Mouse (Mus musculus): ENCODE results near the gene Ica1.

Gene Ica1

DNA sequence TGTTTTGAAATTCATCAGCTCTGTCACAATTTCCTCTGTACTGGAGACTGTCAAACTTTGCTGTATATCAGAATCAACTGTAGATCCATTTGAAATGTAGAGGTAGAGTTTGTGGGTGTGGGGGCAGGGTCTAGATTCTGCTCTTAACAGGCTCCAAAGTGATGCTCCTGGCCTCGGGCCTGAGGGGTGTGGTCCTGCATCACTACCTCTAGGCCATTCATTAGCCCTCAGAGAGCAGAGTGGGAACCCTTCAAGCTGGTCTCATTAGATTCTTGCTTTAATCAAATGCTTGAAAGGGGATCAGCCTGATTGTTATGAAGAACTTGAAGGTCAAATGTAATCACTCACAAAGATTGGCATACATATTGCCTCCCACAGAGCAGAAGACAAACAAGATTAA lies 36.6 kb downstream of the Ica1 start:
- no peak for DNase-seq

DNA sequence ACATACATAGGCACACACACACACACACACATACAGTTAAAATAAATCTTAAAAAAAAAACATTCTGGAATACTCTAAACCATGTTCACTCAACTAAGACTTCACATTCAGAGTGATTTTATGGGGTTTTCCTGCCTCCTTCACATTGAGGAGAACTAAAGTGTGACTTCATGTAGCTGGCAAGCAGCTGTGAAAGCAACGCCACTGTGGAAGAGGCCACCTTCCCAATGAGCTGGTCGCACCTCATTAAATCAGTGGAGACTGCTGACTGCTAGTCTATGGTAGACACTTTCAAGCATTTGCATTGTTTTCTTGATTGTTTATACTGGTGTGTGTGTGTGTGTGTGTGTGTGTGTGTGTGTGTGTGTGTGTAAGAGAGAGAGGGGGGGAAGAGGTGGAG lies 38.2 kb downstream of the Ica1 start:
- DNase-seq: no peak

DNA sequence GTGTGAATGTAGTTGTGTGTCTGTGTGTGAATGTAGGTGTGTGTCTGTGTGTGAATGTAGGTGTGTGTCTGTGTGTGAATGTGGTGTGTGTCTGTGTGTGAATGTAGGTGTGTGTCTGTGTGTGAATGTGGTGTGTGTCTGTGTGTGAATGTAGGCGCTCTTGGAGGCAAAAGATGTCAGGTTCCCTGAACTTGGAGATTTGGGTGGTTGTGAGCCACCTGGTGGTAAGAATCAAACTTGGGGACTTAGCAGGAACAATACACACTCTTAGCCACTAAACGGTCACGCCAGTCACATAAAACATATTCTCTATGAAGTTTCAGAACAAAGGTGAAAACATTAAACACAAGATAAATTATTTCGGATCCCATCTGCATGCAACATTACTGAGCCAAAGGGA lies 39.9 kb downstream of the Ica1 start:
- peak in 1 of 2 experiments; percentile 6 for DNase-seq

DNA sequence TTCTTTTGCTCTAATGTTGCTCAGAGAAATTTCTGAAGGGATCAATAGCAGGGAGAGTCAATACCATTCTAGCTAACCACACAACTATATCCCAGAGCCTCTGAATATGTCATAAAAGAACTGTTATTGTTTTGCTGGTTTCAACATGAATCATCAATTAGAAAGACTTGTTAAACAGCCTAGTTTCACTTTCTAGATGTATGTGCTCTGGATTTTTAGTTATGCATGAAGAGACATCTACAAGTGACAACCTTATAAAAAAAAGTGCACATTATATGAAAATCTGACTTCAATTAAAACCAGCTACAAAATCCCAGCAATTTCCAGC lies 41.8 kb downstream of the Ica1 start:
- DNase-seq: no peak

GRCm38 (mm10) chr6:8735657-8736492 lies 42.4 kb downstream of the Ica1 start:
- DNase-seq: peak; percentile 65 to 81

- DNase-seq: no peak
Measured at GRCm38 (mm10) chr6:8735044-8735443, 43.2 kb downstream of the Ica1 start.

GRCm38 (mm10) chr6:8732492-8732891 lies 45.8 kb downstream of the Ica1 start:
- no peak for DNase-seq

DNA sequence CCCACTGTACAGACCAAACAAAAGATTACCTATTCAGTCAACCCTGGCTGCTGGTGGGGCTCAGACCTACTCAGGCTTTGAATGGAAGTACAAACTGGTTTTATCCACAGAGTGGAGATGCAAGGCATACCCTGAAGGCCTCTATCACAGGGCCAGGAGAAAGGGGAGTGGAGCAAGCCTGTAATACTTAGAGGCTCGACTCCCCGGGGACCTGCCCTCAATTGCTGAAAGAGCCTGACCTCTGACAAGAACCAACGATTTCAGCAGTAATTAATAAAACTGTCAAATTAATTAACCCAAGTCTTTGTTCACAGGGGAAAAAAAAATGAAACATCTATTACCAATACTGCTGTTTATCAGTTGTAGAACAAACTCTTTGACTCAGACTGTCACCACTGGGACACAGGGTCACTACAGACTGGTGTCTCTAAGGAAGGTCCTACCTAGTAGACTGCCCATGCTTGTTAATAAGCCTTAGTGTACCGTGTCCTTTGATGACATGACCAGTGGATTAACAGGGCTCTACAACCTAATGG lies 46.6 kb downstream of the Ica1 start:
- peak in 1 of 2 experiments; percentile 34 for DNase-seq

DNA sequence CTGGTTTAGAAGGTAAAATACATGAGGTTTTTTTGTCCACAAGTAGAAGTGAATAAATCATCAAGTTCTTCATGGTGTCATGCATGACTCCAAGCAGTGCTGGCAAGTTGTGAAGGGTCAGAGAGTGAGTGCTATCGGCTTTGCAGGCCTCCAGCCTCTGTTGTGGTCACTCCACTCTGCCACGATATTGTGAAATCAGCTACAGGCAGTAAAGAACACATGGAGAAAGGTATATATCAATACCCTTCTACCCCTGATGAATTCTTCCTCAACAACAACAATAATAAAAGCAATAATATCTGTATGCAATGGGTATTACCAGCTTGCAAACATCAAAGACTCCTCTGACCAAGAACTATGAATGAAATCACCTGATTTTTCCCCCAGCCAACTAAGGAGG lies 47.9 kb downstream of the Ica1 start:
- DNase-seq: no peak

DNA sequence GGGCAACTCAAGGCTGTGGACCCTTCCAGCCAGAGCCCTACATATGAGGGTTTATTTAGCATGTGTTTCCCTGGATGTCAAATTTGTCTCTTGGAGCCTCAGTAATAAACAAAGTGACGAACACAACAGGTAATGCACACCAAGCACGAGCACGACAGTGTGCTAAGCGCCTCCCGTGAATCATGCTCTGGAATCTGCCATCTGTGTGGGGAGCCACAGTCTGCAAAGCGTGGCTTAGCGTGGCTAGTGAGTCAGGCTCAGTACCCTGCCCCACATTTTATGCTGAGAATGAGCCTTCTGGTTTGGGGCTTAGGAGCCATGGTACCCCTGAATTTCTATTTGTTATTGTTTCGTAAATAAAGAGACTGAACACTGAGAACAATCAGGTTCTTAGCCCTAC lies 50.5 kb downstream of the Ica1 start:
- DNase-seq: no peak

DNA sequence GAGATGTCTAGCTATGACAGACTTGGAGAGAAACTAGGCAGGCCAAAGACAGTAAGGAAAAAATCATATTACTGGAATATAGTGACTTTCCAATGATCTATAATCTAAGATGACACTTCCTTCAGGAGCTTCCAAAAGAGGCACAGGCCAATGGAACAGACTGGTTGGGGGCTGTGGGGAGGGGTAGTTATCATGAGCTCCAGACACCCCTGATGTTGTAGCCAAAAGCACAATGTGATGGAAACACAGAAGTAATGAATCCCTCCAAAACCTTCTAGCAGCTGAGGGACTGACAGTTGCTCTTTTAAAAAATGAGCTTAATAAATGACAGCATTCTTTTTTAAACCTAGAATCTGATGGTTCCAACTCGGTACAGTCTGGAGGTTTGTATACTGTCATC lies 52.7 kb downstream of the Ica1 start:
- no peak for DNase-seq

GRCm38 (mm10) chr6:8719692-8720091 lies 58.6 kb downstream of the Ica1 start:
- DNase-seq: no peak

- DNase-seq: no peak
Measured at GRCm38 (mm10) chr6:8717967-8718366, 60.3 kb downstream of the Ica1 start.

- DNase-seq: no peak
Measured at GRCm38 (mm10) chr6:8716539-8716938, 61.7 kb downstream of the Ica1 start.

DNA sequence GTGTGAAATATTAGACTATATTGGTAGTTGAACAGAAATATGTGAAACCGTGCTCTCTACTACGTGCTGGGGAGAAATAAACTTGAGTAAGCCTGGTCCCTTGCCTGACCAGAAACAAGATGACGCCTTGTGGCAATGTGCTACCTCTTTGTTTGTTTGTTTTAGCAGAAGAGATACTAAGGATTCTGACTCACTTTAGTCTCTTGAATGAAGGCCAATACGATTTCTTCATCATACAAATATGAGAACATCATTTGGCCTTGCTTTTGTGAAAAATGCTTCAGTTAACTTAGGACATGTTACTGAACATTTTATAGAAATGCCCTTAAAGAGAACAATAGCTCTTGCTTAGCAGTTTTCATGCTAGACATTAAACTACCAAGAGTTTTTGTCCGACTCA lies 67.0 kb downstream of the Ica1 start:
- no peak for DNase-seq

DNA sequence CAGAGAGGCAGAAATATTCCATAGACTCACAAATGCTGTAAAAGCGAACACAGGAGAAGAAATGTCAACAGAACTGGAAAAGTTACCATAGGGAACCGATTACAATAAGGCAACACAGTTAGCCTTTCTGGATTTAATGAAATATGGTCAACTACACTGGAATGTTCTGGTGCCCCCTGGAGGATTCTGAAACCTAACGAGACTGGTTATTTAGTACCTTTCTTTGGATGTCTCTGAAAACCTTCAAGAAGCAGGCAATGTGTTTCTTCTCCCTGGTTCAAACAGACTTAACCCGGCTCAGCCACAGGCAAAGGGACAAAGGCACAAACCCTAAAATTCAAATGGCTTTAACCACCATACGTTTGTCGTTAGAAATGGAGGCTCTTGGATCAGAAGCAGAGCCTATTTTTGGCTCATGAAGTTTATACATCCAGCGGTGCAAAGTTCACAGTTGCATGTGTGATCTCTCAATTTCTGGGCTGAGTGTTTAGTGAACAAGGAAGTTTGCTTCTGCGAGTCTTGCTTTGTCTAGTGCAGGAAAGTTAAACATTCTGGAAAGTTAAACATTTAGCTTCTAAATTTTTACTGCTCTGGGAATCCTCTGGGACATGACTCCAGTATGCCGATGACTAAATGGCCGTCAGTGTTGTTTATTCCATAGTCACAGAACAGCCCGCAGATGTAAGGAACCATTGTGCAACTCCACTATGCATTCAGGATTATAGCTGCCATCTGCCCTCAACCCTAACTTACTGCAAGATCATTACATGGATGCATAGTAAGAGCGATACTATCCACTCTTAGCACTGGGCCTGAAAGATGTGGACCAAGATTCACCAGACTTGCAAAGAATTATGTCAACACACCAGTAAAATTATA lies 83.4 kb downstream of the Ica1 start:
- DNase-seq: peak in 1 of 2 experiments; percentile 66

DNA sequence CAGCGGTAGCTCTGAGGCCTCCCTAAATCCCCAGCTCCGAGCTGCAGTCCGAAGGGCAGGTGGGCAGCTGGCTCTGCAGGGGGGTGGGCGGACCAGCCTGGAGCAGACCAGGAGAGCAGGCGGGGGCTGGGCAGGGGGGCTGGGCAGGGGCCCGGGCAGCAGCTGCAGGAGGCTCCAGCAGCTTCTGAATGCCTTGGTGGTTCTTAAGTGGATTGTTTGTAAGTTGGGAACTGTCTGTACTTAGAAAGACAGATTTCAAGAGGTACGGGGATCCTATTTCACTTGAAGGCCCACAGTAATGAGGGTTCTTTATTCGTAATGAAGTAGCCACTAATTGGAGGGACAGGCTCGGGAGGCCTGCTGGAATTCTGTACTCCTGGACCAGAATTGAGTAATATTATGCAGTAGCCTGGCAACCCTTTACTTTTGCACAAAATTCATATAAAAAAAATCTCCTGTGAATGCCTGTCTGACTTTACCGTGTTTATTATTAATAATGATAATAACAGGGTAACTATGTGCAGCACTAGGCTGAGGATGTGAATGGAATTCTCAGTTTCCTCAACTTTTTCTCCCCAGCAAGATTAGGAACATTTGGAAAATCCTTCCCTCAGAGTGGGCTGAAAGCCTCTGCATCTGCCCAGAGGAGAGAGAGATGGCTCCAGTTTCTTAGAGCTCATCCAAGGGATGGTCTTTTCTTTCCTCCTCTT lies 84.2 kb downstream of the Ica1 start:
- peak in 1 of 2 experiments; percentile 42 for DNase-seq

DNA sequence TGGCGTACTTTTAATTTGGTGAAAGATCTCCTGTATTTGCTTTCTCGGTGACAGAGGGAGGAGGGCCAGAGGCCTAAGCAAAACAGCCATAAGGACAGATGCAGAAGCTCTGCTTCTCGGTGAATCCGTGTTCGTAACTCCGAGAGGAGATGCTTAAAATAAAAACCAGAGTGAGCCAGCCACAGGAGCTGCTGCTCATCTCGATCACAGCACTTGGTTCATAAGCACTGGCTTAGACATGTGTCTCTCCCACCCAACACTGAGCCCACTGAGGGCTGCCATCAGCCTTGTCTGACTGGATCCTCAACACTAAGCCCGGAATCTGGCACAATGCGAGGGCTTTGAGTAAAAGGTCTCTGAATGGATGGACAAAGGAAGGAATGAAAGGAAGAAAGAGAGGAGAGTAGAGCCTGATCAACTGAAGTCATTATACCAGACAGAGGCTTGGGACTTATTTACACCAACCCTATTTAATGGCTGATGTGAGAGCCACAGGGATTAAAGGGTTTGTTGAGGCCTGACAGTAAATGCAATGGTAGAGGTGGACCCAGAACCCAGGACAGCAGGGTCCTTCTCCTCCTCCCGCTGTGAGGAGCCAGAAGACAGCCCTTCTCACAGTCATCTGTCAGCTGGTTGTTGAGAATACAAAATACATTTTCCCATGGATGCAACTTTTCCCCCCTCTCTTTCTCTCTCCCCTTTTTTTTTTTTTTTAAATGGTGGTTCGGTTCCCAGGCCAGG lies 85.0 kb downstream of the Ica1 start:
- no peak for DNase-seq

DNA sequence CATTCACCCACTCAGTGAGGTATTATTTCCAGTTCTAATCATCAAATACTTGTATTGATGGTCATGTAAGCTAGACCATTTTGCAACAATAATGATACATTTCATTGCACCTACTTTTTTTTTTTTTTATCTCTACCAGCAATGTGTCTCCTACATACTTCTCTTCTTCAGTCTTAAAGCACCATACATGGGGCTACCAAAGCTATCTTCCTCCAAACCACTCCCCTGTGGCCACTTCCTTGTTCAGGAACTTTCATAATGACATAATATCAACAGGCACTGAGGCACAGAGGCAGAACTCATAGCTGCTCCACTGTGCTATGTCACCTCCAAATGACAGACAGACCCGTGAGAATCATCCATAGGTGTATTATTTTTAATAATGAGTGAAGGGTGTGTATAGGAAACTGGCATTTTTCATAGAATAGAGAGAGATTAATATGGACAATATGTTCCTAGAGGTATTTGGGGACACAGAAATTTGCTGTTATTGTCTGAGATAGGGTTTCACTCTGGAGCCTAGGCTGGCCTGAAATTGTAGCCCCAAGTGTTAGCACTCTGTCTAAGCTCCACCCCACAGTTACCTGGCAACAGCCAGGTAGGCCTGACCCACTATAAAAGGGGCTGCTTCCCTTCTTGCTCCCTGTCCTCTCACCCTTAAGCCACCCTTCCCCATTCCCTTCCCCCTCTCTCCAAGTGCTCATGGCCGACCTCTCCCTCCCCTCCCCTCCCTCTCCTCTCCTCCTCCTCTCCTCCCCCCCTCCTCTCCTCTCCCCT lies 86.9 kb downstream of the Ica1 start:
- DNase-seq: no peak

- DNase-seq: no peak
Measured at GRCm38 (mm10) chr6:8690441-8690840, 87.8 kb downstream of the Ica1 start.
